Comparison of ENCODE assay signal across 8 mouse cellular contexts in genomic region chr1:37864511-37865400, GRCm38 (mm10). TPM values are rescaled to one million over a fixed set of nuclear protein-coding genes. Genes with fewer than 3 reads are reported as not detected.
DNase-seq lines count a peak whose midpoint lies in the region; ATAC-seq and TF ChIP-seq lines count a peak whose summit lies in the region.

No protein-coding gene starts in this region.

- H3K27me3 ChIP-seq in hindbrain, embryonic 10.5 days (ENCODE audit: insufficient read depth, poor library complexity, severe bottlenecking), result peaks cover 4% of the 10 kb centered on the region; the same call in 1 of the 2 replicates
- H3K27me3 ChIP-seq in lung, postnatal 0 days (replicated peaks; ENCODE audit: insufficient read depth, low read length), result no peaks in the 10 kb centered on the region; the same call in 1 of the 2 replicates

- H3K4me3 ChIP-seq in hindbrain, embryonic 10.5 days, result peak overlapping the region; percentile 75
- H3K4me3 ChIP-seq in lung, postnatal 0 days (ENCODE audit: low read depth, low read length), result peak overlapping the region; percentile 53

- peak; percentile 60 for TF ChIP-seq CTCF in lung, postnatal 0 days (IDR thresholded peaks at IDR 0.05)

- peak; percentile 90 for ATAC-seq in frontal cortex, adult (ENCODE audit: low TSS enrichment)
- peak; percentile 96 for ATAC-seq in lung, postnatal 0 days

- DNase-seq in MN1 (ENCODE audit: low spot score), result peak; percentile 100
- DNase-seq in cerebellum, adult 9-10 months, result peak; percentile 100
- peak; percentile 99 for DNase-seq in hindbrain, embryonic 10.5 days (ENCODE audit: low spot score)
- DNase-seq in layer of hippocampus, adult 9-11 months, result peak; percentile 100
- DNase-seq in lung, postnatal 0 days (ENCODE audit: low spot score), result peak; percentile 99
- peak; percentile 99 for DNase-seq in ovary, postnatal 14 days (ENCODE audit: low spot score)
- peak; percentile 100 for DNase-seq in thymus, postnatal 14 days

- H3K9ac ChIP-seq in lung, postnatal 0 days (replicated peaks; ENCODE audit: low read depth), result peak overlapping the region; percentile 20; the same call in 1 of the 2 replicates

- peak overlapping the region; percentile 92 for H3K27ac ChIP-seq in hindbrain, embryonic 10.5 days
- H3K27ac ChIP-seq in lung, postnatal 0 days (ENCODE audit: low read length), result peak overlapping the region; percentile 69

- H3K4me2 ChIP-seq in lung, postnatal 0 days (replicated peaks; ENCODE audit: low read depth, low read length), result peak overlapping the region; percentile 73

- no peak for TF ChIP-seq EP300 in lung, postnatal 0 days (IDR thresholded peaks at IDR 0.05)

- H3K9me3 ChIP-seq in hindbrain, embryonic 10.5 days, result no peaks in the 10 kb centered on the region
- no peaks in the 10 kb centered on the region for H3K9me3 ChIP-seq in lung, postnatal 0 days (ENCODE audit: low read length)

- no peaks in the 10 kb centered on the region for H3K36me3 ChIP-seq in hindbrain, embryonic 10.5 days
- H3K36me3 ChIP-seq in lung, postnatal 0 days (ENCODE audit: insufficient read depth, low read length), result no peaks in the 10 kb centered on the region

- H3K4me1 ChIP-seq in hindbrain, embryonic 10.5 days (replicated peaks), result peaks cover 17% of the 10 kb centered on the region; the same call in 1 of the 2 replicates
- H3K4me1 ChIP-seq in lung, postnatal 0 days (ENCODE audit: insufficient read depth, low read depth, low read length), result no peaks in the 10 kb centered on the region

- under 1% methylated on average over 90 of the region's 90 CpGs for WGBS in hindbrain, embryonic 10.5 days
- 2% methylated on average over 75 of the region's 90 CpGs for WGBS in lung, postnatal 0 days

RNA-seq across cellular contexts. Expression of gene Tsga10, which starts 1.5 kb away (rescaled TPM):
- polyA plus RNA-seq in hindbrain, embryonic 10.5 days (2016; fragmentation: Nextera tagmentation; extraction: Ambion mirVana), result 12.4 and 14.5 TPM in 2 replicates
- 5.0 and 7.7 TPM in 2 replicates for polyA plus RNA-seq in lung, postnatal 0 days (2015; fragmentation: Nextera tagmentation; extraction: Ambion mirVana)

RNA-seq across cellular contexts. Expression of gene Lipt1, which starts 6.8 kb away (rescaled TPM):
- polyA plus RNA-seq in hindbrain, embryonic 10.5 days (2016; fragmentation: Nextera tagmentation; extraction: Ambion mirVana), result 5.9 and 7.3 TPM in 2 replicates
- 5.0 and 6.6 TPM in 2 replicates for polyA plus RNA-seq in lung, postnatal 0 days (2015; fragmentation: Nextera tagmentation; extraction: Ambion mirVana)

RNA-seq across cellular contexts. Expression of gene Mitd1, which starts 25.5 kb away (rescaled TPM):
- polyA plus RNA-seq in hindbrain, embryonic 10.5 days (2016; fragmentation: Nextera tagmentation; extraction: Ambion mirVana), result 19.8 and 24.2 TPM in 2 replicates
- 21.6 and 26.1 TPM in 2 replicates for polyA plus RNA-seq in lung, postnatal 0 days (2015; fragmentation: Nextera tagmentation; extraction: Ambion mirVana)

RNA-seq across cellular contexts. Expression of gene Mrpl30, which starts 25.5 kb away (rescaled TPM):
- polyA plus RNA-seq in hindbrain, embryonic 10.5 days (2016; fragmentation: Nextera tagmentation; extraction: Ambion mirVana), result 240 and 244 TPM in 2 replicates
- polyA plus RNA-seq in lung, postnatal 0 days (2015; fragmentation: Nextera tagmentation; extraction: Ambion mirVana), result 165 and 174 TPM in 2 replicates

RNA-seq across cellular contexts. Expression of gene Lyg2, which starts 51.5 kb away (rescaled TPM):
- not detected in 2 replicates for polyA plus RNA-seq in hindbrain, embryonic 10.5 days (2016; fragmentation: Nextera tagmentation; extraction: Ambion mirVana)
- polyA plus RNA-seq in lung, postnatal 0 days (2015; fragmentation: Nextera tagmentation; extraction: Ambion mirVana), result not detected in 2 replicates

Comparison
In these comparisons a context has a peak if more than half of its experiments do, and no peak if none do; other contexts are left out.
1. Peak in every context shown above with its lines: DNase-seq, ATAC-seq, H3K4me3 ChIP-seq and H3K27ac ChIP-seq.